Mouse (Mus musculus) MEL (cell line): ENCODE measurements at regions not wholly inside any gene's neighbourhood (a gene's known extent, or its start where the extent isn't known, plus 50 kb on each side); places are given as distances from the start of the nearest gene placed in this dataset.

ENCODE experiments used
- DNase-seq: peaks from one replicate; pipeline ENCODE4 v3.0.0; 2011; ENCODE audit warnings: low read depth, low spot score
- H3K27ac ChIP-seq: 2 replicates; pipeline ENCODE4 v1.5.1; 2012; ENCODE audit warnings: low read depth, mild to moderate bottlenecking, control low read depth, low read length, moderate library complexity; ENCODE audit not compliant: control insufficient read depth
- H3K27me3 ChIP-seq, 2 experiments: fragments of 150-350 bp in 1 of 2; sonication (generic) in 1 of 2; 2 replicates each; pipeline ENCODE4 v1.6.1; 2012; ENCODE audit warnings: low read length in 2 of 2, mild to moderate bottlenecking in 2 of 2, improper control_type of control experiment in 1 of 2, moderate library complexity in 1 of 2; ENCODE audit not compliant: insufficient read depth in 2 of 2, control insufficient read depth in 1 of 2
- H3K36me3 ChIP-seq, 2 experiments: 2 replicates each; pipeline ENCODE4 v1.6.1; 2012 to 2014; ENCODE audit warnings: low read length in 2 of 2, improper control_type of control experiment in 1 of 2, inconsistent platforms in 1 of 2, mild to moderate bottlenecking in 1 of 2; ENCODE audit not compliant: insufficient read depth in 2 of 2, control insufficient read depth in 1 of 2
- H3K4me1 ChIP-seq, 2 experiments: fragments of 150-350 bp in 1 of 2; sonication (generic) in 1 of 2; 2 replicates each; pipeline ENCODE4 v1.6.1; 2012; ENCODE audit warnings: low read length in 2 of 2, improper control_type of control experiment in 1 of 2, mild to moderate bottlenecking in 1 of 2; ENCODE audit not compliant: insufficient read depth in 2 of 2, control insufficient read depth in 1 of 2
- H3K4me3 ChIP-seq, 2 experiments: fragments of 150-350 bp in 1 of 2; sonication (generic) in 1 of 2; 2 replicates each; pipeline ENCODE4 v1.5.1; 2012; ENCODE audit warnings: low read depth in 2 of 2, low read length in 2 of 2, mild to moderate bottlenecking in 2 of 2, moderate library complexity in 2 of 2, control low read depth in 1 of 2, improper control_type of control experiment in 1 of 2; ENCODE audit not compliant: control insufficient read depth in 1 of 2, insufficient read depth in 1 of 2
- H3K79me2 ChIP-seq: 2 replicates; pipeline ENCODE4 v1.6.1; 2012; ENCODE audit warnings: mild to moderate bottlenecking, low read length, moderate library complexity; ENCODE audit not compliant: control insufficient read depth, poor library complexity, insufficient read depth
- H3K9ac ChIP-seq: 2 replicates; pipeline ENCODE4 v1.6.1; 2012; ENCODE audit warnings: low read depth, mild to moderate bottlenecking, control low read depth, low read length, moderate library complexity; ENCODE audit not compliant: control insufficient read depth, poor library complexity, severe bottlenecking
- H3K9me3 ChIP-seq: fragments of 150-350 bp; sonication (generic); replicated peaks from 2 replicates; pipeline ENCODE4 v1.6.1; 2012; ENCODE audit warnings: mild to moderate bottlenecking, low read length, improper control_type of control experiment, moderate library complexity; ENCODE audit not compliant: insufficient read depth
- BHLHE40 ChIP-seq: IDR thresholded peaks from 2 replicates; pipeline ENCODE4 v1.6.1; 2012; ENCODE audit warnings: low read depth, mild to moderate bottlenecking, inconsistent platforms, low read length, improper control_type of control experiment, borderline replicate concordance
- CHD2 ChIP-seq: IDR thresholded peaks from 2 replicates; pipeline ENCODE4 v1.6.1; 2011; ENCODE audit warnings: low read length, improper control_type of control experiment
- CTCF ChIP-seq, 3 experiments: IDR thresholded peaks in 2 of 3; conservative IDR thresholded peaks in 1 of 3; 2 replicates each; pipeline ENCODE4 v1.5.1; 2011 to 2012; ENCODE audit warnings: low read length in 3 of 3, low read depth in 2 of 3, mild to moderate bottlenecking in 2 of 3, improper control_type of control experiment in 1 of 3, inconsistent platforms in 1 of 3, mixed read lengths in 1 of 3, moderate library complexity in 1 of 3; ENCODE audit not compliant: control insufficient read depth in 1 of 3, insufficient read depth in 1 of 3, poor library complexity in 1 of 3, severe bottlenecking in 1 of 3
- GABPA ChIP-seq: IDR thresholded peaks from 2 replicates; pipeline ENCODE4 v1.6.1; 2012; ENCODE audit warnings: low read depth, mild to moderate bottlenecking, inconsistent platforms, low read length, improper control_type of control experiment, moderate library complexity
- GATA1 ChIP-seq: IDR thresholded peaks from 2 replicates; pipeline ENCODE4 v1.6.1; 2011; ENCODE audit warnings: low read depth, low read length, improper control_type of control experiment
- MAFK ChIP-seq: IDR thresholded peaks from 2 replicates; pipeline ENCODE4 v1.6.1; 2011; ENCODE audit warnings: low read depth, mild to moderate bottlenecking, low read length, improper control_type of control experiment, borderline replicate concordance
- NELFE ChIP-seq: IDR thresholded peaks from 2 replicates; pipeline ENCODE4 v1.6.1; 2011; ENCODE audit warnings: low read depth, low read length, improper control_type of control experiment
- POLR2AphosphoS2 ChIP-seq: IDR thresholded peaks from 2 replicates; pipeline ENCODE4 v1.6.1; 2011; ENCODE audit warnings: low read length, improper control_type of control experiment
- RAD21 ChIP-seq: IDR thresholded peaks from 2 replicates; pipeline ENCODE4 v1.6.1; 2011; ENCODE audit warnings: mild to moderate bottlenecking, low read depth, low read length, improper control_type of control experiment
- SMC3 ChIP-seq: IDR thresholded peaks from 2 replicates; pipeline ENCODE4 v1.6.1; 2011; ENCODE audit warnings: low read depth, low read length, improper control_type of control experiment
- USF1 ChIP-seq: IDR thresholded peaks from 2 replicates; pipeline ENCODE4 v1.6.1; 2014; ENCODE audit warnings: low read depth, mild to moderate bottlenecking, inconsistent platforms, low read length, improper control_type of control experiment, moderate library complexity
- ZC3H11A ChIP-seq: IDR thresholded peaks from 2 replicates; pipeline ENCODE4 v1.6.1; 2012; ENCODE audit warnings: low read depth, mild to moderate bottlenecking, inconsistent platforms, low read length, improper control_type of control experiment

- no peak overlapping the region for H3K27ac ChIP-seq
- no peak overlapping the region for H3K9ac ChIP-seq
- TF ChIP-seq POLR2AphosphoS2 (no peak), NELFE (no peak), BHLHE40 (no peak), USF1 (no peak), GABPA (no peak)
- TF ChIP-seq, all 39 proteins: peak for 0
- Histone ChIP-seq H3K36me3 (no peaks in the 10 kb centered on the region), H3K79me2 (no peaks in the 10 kb centered on the region), H3K27me3 (no peaks in the 10 kb centered on the region), H3K4me3 (no peak overlapping the region), H3K9me3 (no peaks in the 10 kb centered on the region), H3K4me1 (no peaks in the 10 kb centered on the region)
- no peak for DNase-seq
Observed at GRCm38 (mm10) chr7:111243831-111244230, 161.0 kb upstream of the Eif4g2 start.

GRCm38 (mm10) chr7:111242646-111243045, 159.8 kb upstream of the Eif4g2 start:
- Histone ChIP-seq H3K27me3 (no peaks in the 10 kb centered on the region), H3K9ac (no peak overlapping the region), H3K27ac (no peak overlapping the region), H3K9me3 (no peaks in the 10 kb centered on the region), H3K36me3 (no peaks in the 10 kb centered on the region), H3K4me1 (no peaks in the 10 kb centered on the region), H3K4me3 (no peak overlapping the region), H3K79me2 (no peaks in the 10 kb centered on the region)
- TF ChIP-seq GATA1: no peak
- no peak for TF ChIP-seq CHD2
- TF ChIP-seq BHLHE40: no peak
- no peak for DNase-seq

DNA sequence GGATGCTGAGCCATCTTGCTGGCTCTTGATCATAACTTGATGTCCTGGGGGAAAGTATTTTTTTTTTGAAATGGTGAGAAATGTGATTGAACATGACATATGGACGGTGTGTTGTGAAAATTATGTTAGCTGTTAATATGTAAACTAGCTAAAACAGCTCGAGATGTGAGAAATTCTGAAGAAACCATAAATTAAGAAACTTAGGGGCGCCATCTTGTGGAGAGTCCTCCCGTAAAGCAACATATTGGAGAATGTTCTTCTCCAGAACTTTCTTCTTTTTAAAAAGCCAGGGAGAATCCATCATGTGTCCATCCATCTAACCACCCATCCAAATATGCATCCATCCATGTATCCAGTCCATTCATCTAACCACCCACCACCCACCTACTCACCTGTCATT, 158.7 kb upstream of the Eif4g2 start:
- TF ChIP-seq CTCF (IDR thresholded peaks at IDR 0.05 in 2 of 3, conservative IDR thresholded peaks at IDR 0.05 in 1 of 3; ENCODE audit: control insufficient read depth in 1 of 3, insufficient read depth in 1 of 3, low read depth in 2 of 3, low read length in 3 of 3, poor library complexity in 1 of 3, severe bottlenecking in 1 of 3) (peak in 1 of 3 experiments; percentile 62; a peak in 2 of 6 replicates), SMC3 (peak; percentile 74), RAD21 (peak; percentile 62), ZC3H11A (peak; percentile 52), MAFK (no peak)
- no peak overlapping the region for H3K9ac ChIP-seq
- H3K27ac ChIP-seq: no peak overlapping the region
- peak; percentile 26 for DNase-seq
- H3K36me3 ChIP-seq: no peaks in the 10 kb centered on the region
- H3K4me3 ChIP-seq: no peak overlapping the region
- no peaks in the 10 kb centered on the region for H3K9me3 ChIP-seq
- H3K4me1 ChIP-seq: no peaks in the 10 kb centered on the region
- no peaks in the 10 kb centered on the region for H3K27me3 ChIP-seq
- no peaks in the 10 kb centered on the region for H3K79me2 ChIP-seq
